Mouse (Mus musculus) spleen, postnatal 10 days (tissue): ENCODE results near the gene Nucb1.
"Not testable (repeated sequence)": the region's sequence is repeated elsewhere in the genome, so short reads cannot be mapped to it uniquely, and the experiment has no call there.

Source experiments
- DNase-seq, 2 experiments: peaks; one replicate each; pipeline ENCODE4 v3.0.0; 2021 to 2022; ENCODE audit warnings: low spot score in 2 of 2

Gene Nucb1

DNA sequence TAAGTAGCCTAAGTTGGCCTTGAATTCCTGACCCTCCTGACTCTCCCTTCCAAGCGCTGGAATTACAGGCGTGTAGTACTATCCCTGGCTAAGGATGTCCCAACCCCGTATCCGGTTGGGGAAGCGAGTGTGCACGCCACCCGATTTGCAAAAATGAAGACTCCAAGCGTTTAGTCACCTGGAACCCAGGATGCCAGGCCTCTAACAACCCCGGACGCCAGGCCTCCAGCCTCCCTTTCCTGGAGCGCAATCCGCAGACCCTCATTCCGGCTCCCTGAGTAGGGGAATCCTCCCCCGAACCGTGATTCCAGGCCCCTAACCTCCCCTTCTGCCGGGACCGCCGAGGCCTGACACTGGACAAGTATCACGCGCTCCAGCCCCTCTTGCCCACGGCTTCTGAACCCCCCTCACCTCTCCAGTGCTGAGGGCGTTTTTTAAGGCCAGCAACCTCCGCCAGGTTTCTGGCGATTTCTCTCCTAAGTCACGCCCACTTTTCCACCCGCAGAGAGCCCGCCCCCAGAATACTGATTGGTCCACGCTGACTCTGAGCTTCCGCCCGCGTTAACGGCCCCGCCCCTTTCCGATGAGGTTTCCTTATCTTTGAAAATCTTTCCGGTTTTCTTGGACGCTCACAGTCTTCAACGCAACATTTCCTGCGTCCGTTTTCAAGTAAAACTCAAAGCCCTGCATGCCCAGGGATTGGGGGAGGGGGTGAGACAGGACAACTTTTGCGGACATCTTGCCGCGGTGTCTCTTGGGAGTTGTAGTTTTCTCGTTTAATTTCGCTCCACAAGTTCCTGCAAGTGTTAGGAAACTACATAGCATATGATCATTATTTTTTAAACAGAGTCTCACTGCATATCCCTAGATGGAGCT, at the start of gene Nucb1:
Gene Nucb1, minus strand, starts transcription at position 495 of the 876 bp plus-strand sequence.
- DNase-seq = peak; percentile 93 to 95

DNA sequence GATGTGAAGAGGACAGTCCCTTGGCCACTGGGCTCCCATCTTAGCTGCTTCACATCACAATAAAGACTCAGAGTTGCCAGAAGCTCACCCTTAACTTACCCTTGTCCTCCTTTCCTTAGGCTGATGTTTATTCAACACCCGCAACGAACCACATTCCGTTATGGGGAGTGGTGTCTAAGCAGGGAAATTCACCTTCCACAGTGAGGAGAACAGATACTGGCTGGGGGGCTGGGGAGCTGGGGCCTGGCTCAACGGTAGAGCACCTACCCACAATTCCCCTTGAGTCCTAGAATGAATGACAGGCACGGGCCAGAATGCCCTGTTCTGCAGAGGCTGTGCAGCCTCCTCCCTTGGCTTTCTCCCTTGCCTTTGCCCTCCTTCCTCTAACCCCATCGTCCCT, 48.7 kb upstream of the Nucb1 start:
- no peak for DNase-seq

DNA sequence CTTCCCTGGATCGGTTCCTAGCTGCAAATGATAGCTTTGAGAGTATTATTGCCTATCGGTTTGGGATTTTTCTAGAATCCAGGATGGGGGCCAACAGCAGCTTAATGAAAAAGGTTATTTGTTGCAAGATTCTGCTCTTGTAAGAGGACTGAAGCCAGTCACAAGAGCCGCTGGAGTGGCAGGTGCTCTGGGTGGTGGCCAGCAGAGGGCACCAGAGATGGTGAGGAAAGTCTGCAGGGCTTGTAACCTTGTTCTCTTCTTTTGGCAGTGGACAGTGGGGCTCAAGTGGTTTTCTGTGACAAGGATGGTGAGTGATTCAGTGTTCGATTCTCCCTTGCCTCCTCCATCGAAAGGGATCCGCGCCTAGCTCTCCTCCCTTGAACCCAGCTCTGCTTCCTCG, 45.6 kb upstream of the Nucb1 start:
- DNase-seq = peak; percentile 69 to 89

DNA sequence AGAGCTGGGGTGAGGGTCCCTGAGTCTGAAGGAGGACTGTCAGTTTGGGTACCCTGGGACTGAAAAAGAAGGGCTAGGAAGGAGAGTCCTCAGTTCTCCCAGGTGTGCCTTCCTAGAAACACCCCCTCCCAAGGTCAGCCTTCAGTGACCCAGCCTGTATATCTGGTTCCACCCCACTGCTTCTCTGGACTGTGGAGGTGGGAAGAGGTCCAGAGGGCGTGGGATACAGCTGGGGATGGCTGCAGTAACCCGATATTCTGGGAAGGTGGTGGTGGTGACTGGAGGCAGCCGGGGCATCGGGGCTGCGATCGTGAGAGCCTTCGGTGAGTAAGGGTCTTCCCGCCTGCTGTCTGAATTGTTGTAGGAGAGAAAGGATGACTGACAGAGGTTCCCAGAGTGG, 44.5 kb upstream of the Nucb1 start, which contains the start of gene Hsd17b14:
Gene Hsd17b14, plus strand, starts transcription at position 150 of the 400 bp plus-strand sequence.
- DNase-seq = no peak

DNA sequence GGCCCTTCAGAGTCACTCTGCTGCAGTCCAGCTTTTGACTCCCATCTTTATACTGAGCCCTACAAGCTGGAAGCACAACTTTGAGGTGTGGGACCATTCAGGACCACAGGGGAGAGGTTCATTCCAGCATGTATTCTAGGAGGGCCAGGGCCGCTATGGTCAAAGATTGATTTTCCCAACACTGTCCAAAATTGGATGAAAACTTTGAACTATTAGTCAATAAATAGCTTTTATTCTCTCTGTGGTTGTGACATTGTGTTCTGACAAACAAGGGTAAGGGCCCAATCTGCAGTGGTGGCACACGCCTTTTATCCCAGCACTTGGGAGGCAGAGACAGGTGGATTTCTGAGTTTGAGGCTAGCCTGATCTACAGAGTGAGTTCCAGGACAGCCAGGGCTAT, 43.8 kb upstream of the Nucb1 start:
- DNase-seq = no peak

DNA sequence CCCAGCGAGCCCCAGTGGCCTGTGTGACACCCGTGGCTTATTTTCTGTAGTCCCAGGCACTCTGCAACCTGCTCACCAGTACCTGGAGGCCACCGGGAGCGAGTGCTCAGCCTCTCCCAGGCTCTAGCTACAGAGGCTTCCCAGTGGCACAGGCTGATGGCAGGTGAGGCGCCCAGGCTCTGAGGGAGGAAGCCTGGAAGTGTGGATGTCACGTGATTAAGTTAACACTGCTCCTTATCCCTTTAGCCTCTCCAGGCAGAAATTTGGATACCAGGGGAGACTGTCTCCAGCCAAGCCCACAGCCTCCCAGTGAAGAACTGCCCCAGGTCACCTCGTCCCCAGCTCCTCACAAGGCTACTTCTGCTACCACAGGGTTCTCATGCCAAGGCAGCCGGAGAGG, 43.3 kb upstream of the Nucb1 start:
- DNase-seq = no peak

DNA sequence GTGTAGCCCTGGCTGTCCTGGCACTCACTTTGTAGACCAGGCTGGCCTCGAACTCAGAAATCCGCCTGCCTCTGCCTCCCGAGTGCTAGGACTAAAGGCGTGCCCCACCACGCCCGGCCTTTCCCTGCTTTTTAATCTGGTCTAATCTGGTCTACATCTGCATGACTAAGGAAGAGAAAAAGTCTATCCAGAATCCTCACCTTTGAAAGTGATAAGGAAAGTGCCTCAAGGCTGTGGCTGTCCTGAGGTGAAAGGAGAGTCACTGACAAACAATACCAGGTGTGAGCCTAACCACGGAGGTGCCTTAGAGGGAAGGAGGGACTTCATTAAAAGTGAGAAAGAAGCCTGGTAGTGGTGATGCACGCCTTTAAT, 41.3 kb upstream of the Nucb1 start:
- DNase-seq = no peak

DNA sequence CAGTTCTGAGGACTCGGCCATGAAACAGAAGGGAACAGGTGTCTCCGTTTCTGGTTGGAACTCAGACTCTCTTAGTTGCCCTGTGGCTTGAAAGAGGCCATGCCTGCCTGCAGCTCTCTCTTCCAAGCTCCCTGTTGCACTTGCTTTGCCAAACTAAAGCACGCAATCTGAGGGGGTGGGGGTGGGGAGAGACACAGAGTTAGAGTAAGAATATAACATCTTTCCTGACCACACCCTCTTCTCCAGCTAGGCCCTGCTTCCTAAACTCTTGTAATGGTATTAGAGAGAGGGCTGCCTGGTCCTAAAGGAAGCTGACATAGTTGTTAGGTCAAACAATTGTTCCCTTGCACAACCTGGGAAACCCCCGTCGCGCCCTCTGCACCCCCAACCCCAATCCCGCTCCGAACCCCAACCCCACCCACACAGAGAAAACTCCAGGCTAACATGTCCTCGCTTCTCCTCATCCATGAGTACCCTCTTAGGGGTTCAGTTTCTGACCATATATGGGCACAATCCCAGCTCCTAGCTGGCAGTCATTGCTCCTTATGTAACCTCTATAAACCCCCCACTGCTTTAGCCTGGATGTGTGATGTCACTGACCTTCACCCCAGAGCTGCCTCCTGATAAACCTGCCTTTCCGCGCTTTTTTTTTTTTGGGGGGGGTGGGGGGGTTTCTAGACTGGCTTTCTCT, 40.8 kb upstream of the Nucb1 start:
- DNase-seq = no peak

DNA sequence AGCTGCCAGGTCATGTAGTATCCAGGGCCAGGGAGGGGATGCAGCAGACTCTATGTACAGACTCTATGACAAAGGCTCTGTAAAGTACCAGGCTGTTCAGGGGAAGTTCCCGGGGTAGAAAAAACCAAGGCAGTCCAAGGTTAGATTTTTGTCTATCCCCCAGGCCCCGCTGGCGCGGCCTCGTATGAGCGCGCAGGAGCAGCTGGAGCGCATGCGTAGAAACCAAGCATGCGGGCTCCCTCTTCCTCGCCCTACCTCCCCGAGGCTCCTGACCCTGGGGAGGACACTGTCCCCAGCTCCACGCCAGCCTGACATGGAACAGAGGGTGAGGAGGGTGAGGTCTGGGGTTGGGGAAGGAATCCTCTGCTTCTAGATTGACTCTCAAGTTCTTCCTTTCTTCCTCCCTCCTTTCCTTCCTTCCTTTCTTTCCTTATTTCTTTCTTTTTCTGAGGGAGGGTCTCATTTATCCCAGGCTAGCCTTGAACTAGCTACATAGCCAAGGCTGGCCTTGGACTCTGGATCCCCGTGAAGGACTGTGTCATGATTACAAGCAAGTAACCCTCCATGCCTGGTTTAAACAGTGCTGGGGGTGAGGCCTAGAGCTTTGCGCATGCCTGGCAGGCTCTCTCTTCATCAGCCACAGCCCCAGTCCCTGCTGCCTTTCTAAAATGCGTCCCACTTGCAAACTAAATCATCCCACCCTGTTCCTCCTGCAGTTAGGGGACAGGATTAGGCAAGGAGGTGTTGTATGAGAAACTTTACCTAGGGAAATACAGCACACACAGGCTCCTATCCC, 39.6 kb upstream of the Nucb1 start:
- DNase-seq = no peak

DNA sequence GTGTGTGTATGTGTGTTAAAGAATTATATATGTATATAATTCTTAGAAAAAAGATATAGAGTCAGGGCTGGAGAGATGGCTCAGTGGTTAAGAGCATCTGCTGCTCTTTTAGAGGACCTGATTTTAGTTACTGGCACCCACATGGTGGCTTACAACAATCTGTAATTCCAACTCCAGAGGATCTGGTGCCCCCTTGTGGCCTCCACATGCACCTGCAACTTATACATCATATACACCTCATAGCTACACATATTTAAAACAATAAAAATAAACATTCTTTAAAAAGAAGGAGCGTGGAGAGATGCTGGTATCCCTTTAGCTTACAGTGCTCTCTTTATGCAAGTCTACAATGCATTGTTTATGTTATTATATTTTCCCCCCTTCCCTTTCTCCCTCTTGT, 34.3 kb upstream of the Nucb1 start:
- no peak for DNase-seq

DNA sequence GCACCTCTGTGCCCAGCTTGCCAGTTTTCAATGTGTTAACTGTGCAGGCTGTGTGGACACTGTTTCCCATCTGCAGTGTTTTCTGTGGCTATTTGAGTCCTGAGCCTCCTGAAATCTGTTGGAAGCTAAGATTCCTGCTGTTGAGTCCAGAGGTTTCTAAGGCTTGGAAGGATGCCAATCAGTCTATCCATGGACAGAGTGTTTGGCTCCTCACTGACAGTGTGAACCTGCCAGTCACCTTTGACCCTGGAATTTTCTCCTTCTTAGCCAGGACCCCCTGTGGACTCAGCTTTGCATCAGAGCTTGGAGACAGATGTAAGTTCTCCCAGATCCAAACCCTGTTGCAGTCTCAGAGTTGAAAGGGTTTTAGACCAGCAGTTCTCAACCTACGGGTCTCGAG, 30.0 kb upstream of the Nucb1 start:
- DNase-seq = no peak

DNA sequence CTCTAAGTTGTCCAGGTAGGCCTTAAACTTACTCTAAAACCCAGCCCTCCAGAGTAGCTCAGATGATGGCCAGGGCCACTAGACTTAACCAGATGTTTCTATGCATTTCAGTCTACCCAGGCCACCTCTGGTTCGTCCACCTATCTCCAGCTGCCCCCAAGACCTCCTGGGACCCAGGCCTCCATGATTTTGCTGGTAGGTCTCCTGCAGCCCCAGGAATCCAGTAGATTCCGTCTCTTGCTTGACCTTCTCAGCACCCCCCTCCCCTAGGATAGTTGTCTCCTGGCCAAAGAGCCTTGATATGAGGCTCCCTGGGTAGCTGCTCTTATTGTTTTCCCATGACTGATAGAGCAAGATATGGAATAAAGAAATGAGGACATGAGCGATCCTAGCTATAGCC, 28.9 kb upstream of the Nucb1 start:
- DNase-seq = no peak

DNA sequence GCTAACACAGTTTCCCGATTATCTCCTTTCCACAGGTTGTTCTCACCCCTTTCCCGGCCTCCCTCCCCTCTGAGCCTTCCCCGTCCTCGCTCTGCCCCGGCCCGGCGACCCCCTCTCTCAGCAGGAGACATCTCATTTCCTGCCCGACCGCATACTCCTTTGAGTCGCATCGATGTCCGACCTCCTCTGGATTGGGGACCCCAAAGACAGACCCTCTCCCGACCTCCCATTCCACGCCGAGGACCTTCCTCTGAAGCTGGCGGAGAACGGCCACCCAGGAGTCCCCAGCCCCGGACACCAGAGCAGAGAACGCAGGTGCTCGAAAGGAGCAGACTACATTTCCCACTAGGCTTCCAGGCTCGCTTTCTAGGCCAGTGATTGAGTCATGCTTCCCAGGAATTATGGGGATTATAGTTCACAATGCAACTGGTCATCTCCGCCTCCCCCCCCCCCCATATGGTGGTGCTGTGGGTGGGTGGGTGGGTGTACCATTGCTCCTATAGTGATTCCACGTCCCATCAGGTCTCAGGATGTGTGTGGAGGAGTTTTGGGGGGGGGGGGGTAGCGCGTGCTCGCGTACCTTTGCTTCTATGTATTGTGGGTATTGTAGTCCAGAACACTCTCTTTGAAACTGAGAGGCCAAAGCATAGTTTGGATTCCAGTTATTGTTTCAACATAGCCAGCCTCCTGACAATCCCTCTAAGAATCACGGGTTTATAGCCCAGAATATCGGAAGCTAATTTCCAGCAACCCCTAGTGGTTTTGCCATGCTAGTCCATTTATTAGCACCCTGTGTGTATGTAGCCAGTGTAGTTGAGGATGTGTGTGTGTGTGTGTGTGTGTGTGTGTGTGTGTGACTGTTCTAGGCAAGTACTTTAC, 28.2 kb upstream of the Nucb1 start:
- DNase-seq = no peak

DNA sequence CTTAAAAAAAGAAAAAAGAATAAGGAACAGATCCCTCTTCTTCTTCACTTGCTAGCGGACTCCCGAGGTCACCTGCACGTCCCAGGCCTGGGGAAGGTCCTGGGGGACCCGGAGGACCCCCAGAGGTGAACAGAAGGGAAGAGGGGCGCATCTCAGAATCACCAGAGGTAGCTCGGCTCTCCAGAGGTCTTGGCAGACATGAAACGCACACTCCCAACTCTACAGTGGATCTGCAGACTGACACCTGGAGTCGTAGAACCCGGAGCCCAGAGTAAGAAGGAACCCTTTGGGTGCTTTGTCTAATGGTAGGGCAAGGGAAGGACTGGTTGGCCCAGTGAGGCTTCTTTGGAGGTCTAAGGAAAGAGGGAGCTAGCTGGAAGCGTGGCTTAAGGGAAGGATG, 27.4 kb upstream of the Nucb1 start:
- no peak for DNase-seq

DNA sequence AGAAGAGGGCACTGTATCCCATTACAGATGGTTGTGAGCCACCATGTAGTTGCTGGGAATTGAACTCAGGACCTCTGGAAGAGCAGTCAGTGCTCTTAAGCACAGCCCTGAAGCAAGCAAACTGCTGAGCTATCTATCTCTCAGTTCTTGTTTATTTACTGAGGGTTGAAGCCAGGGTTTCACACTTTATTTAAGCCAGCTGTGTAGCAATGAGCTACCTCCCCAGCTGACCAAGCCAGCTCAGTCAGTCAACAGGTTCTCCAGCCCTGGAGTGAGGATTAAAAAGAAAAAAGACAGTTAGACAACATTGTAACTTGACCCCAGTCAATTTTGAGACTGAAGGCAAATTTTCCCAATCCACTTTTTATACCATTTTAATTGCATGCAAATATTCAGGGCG, 25.5 kb upstream of the Nucb1 start:
- no peak for DNase-seq

DNA sequence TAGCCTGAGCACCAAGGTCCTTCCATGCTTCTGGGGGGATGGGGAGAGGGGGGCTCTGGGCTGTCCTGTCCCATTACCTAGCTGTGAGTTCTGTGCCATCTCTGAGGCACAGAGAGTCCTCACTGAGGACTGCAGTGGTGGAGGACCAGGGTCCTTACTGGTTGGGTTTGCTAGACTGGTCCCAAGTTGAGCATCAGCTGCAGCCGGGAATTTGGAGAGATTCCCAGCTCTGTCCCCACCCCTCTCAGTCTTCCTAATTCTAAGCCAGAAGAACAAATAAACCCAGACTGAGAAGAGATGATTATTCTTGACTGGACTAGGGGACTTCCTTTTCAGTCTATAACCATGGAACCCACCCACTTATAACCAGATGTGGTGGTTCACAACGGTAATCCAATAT, 20.4 kb upstream of the Nucb1 start:
- DNase-seq = no peak

DNA sequence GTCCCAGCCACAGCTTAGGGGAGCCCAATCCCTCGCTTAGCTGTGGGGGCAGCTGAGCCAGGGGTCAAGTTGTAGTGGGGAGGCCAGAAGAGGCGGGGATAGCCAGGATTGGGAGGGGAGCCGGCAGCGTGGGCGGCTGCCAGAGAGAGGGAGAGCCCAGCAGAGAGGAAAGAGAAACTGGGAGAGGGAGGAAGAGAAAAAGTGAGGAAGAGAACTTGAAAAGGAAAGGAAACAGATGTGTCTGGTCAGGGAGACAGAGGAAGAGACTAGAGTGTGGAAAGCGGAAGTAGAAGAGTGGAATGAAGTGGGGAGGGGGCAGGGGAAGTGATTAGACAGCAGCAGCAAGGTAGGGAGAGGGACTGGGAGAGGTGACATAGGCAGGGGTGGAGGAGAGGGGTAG, 19.3 kb upstream of the Nucb1 start:
- no peak for DNase-seq

DNA sequence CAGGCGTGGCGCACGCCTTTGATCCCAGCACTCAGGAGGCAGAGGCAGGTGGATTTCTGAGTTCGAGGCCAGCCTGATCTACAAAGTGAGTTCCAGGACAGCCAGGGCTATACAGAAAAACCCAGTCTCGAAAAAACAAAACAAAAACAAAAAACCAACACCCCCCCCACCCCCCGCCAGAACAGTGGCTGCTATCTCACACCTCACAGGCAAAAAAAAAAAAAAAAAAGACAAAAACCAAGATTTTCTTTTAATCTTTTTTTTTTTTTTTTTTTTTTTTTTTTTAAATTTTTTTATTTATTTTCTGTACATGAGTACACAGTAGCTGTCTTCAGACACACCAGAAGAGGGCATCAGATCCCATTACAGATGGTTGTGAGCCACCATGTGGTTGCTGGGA, 17.0 kb upstream of the Nucb1 start:
- not testable (repeated sequence) for DNase-seq

DNA sequence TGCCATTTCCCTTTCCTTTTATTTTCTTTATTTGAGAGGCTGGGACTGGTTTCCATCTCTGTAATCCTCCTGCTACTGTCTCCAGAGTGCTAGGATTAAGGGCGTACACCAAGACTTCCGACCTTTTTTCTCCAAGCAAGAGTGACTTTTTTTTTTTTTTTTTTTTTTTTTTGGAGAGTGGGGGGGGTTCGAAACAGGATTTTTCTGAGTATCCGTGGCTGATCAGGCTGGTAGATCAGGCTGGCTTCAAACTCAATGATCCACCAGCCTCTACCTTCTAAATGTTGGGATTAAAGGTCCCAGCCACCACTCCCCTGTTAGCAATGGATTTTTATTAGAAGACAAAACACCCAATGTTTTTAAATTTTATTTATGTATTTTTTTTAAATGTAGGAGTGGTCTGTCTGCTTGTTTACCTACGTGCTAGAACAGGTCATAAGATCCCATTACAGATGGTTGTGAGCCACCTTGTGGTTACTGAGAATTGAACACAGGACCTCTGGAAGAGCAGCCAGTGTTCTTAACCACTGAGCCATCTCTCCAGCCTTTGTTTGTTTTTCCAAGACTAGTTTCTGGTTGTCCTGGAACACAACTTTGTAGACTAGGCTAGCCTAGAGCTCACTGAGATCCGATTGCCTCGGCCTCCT, 16.4 kb upstream of the Nucb1 start:
- peak; percentile 26 to 40 for DNase-seq

DNA sequence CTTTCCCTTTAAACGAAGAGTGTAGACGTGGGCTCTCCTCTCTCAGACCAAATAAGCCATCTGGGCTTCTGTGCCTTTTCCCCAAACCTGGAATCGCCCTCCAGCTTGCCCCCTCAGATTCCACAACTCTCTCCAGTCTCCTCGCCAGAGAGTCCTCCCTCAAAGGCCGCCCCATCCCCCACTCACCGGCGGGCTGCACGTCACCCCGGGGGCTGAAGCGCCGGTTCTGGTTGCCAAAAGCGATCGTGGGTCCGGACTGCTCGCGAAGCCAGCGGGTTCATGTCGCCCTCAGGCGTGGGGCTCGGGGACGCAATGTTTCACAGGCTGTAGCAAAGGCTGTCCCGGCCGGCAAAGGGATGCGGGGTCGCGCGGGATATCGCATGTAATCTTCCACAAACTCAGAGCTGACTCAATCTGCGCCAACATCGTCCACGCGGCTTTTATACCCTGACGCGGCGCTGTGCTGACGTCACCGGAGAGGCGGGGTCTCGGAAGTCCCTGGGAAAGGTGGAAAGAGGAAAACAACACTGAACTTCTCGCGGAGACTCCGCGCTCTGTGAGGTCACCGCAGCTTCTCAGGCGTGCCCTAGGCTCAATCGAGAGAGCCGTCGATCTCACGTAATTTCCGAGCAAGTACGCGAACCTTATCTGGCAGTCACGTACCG, 15.7 kb upstream of the Nucb1 start, which contains the start of the genes Ppp1r15a and Plekha4:
Gene Ppp1r15a, minus strand, starts transcription at position 460 of the 665 bp plus-strand sequence.
Gene Plekha4, plus strand, starts transcription at position 522 of the 665 bp plus-strand sequence.
- peak; percentile 96 to 99 for DNase-seq
